Mouse (Mus musculus) stomach, embryonic 15.5 days (tissue): ENCODE results near the gene Dgcr8. TPM values are rescaled to one million over a fixed set of nuclear protein-coding genes. Genes with fewer than 3 reads are reported as not detected.
"Not testable (repeated sequence)": the region's sequence is repeated elsewhere in the genome, so short reads cannot be mapped to it uniquely, and the experiment has no call there.

ENCODE experiments used
- ATAC-seq: fragments of 200-750 bp; cut with Nextera tagmentation; 2 replicates; pipeline ENCODE4 v1.8.0; 2017; ENCODE audit warnings: low read depth, moderate number of reproducible peaks, moderate TSS enrichment; ENCODE audit not compliant: insufficient read depth, low FRiP score
- H3K27ac ChIP-seq: fragments of 300-500 bp; sonication (generic); 2 replicates; pipeline ENCODE4 v1.5.1; 2015; ENCODE audit warnings: mild to moderate bottlenecking, inconsistent platforms
- H3K27me3 ChIP-seq: fragments of 300-500 bp; sonication (generic); replicated peaks from 2 replicates; pipeline ENCODE4 v1.6.1; 2015; ENCODE audit warnings: inconsistent platforms
- H3K36me3 ChIP-seq: fragments of 300-500 bp; sonication (generic); 2 replicates; pipeline ENCODE4 v1.6.1; 2015; ENCODE audit warnings: inconsistent platforms
- H3K4me1 ChIP-seq: fragments of 300-500 bp; sonication (generic); 2 replicates; pipeline ENCODE4 v1.6.1; 2015; ENCODE audit warnings: inconsistent platforms
- H3K4me2 ChIP-seq: fragments of 300-500 bp; sonication (generic); 2 replicates; pipeline ENCODE4 v1.6.1; 2015; ENCODE audit warnings: mild to moderate bottlenecking, inconsistent platforms
- H3K4me3 ChIP-seq: fragments of 300-500 bp; sonication (generic); replicated peaks from 2 replicates; pipeline ENCODE4 v1.5.1; 2015; ENCODE audit warnings: inconsistent platforms
- H3K9ac ChIP-seq: fragments of 300-500 bp; sonication (generic); 2 replicates; pipeline ENCODE4 v1.6.1; 2015; ENCODE audit warnings: inconsistent platforms
- H3K9me3 ChIP-seq: fragments of 300-500 bp; sonication (generic); 2 replicates; pipeline ENCODE4 v1.6.1; 2016; ENCODE audit warnings: inconsistent platforms
- WGBS: fragments of 180-500 bp; shearing (Covaris S2); methylation state at CpG from one replicate; pipeline ENCODE4 v1.1.7; 2015; 5-methylcytosine and 5-hydroxymethylcytosine counted together
- polyA plus RNA-seq: library from polyadenylated mRNA; unstranded; fragments of >200 nt; fragmentation: Nextera tagmentation; extraction: Ambion mirVana; gene quantifications from 2 replicates; pipeline ENCODE4 v1.2.1, GENCODE M21; 2015

The Dgcr8 gene
- 25.9 and 28.2 TPM in 2 replicates for polyA plus RNA-seq

DNA sequence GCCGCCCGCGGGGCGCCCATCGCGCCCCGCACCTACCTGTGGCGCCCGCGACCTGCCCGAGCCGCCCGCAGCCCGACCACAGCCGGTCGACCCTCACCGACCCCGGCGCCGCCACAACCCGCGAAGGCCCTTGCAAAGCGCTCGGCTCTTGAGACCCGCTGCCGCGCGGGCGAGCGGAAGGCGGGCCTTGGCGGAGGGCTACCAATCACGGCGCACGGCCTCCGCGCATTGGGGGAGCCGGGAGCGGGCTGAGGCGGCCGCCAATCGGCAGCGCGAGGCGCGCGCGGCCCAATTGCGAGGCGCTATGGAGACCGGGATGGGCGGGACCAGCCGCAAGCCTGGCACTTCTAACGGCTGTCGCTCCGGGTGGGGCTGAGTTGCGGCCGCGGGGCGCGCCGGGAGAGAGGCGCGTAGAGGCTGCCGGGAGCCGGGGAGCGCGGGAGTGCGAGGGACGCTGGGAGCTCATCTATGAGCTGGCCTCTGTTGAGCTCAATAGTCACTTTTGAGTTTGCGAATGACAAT, at the start of gene Dgcr8:
TSS of gene Dgcr8 (minus strand) at position 180 of the 522 bp plus-strand sequence.
- WGBS = under 1% methylated on average over 56 of the region's 71 CpGs
- H3K9me3 ChIP-seq = no peaks in the 10 kb centered on the region
- H3K27me3 ChIP-seq = no peaks in the 10 kb centered on the region
- H3K4me1 ChIP-seq = peaks cover 18% of the 10 kb centered on the region
- peak within 1 kb of the TSS; percentile 97 for H3K9ac ChIP-seq
- peak within 1 kb of the TSS; percentile 94 for H3K4me3 ChIP-seq
- H3K4me2 ChIP-seq = peak within 1 kb of the TSS; percentile 77
- ATAC-seq = peak; percentile 99
- peaks cover 17% of the 10 kb centered on the region for H3K36me3 ChIP-seq
- H3K27ac ChIP-seq = peak within 1 kb of the TSS; percentile 92

- Histone ChIP-seq H3K9me3 (no peaks in the 10 kb centered on the region), H3K27me3 (no peaks in the 10 kb centered on the region), H3K4me1 (no peaks in the 10 kb centered on the region; the same call in 1 of the 2 replicates), H3K4me2 (no peak overlapping the region), H3K9ac (no peak overlapping the region), H3K27ac (no peak overlapping the region), H3K36me3 (no peaks in the 10 kb centered on the region), H3K4me3 (no peak overlapping the region)
- WGBS = 89% methylated on average over 4 of the region's 4 CpGs
- ATAC-seq = no peak
These were observed 48.2 kb upstream of the Dgcr8 start for GRCm38 (mm10) chr16:18337261-18337660.

GRCm38 (mm10) chr16:18335981-18336380, 46.9 kb upstream of the Dgcr8 start:
- Histone ChIP-seq H3K27me3 (no peaks in the 10 kb centered on the region), H3K4me1 (no peaks in the 10 kb centered on the region; the same call in 1 of the 2 replicates)

DNA sequence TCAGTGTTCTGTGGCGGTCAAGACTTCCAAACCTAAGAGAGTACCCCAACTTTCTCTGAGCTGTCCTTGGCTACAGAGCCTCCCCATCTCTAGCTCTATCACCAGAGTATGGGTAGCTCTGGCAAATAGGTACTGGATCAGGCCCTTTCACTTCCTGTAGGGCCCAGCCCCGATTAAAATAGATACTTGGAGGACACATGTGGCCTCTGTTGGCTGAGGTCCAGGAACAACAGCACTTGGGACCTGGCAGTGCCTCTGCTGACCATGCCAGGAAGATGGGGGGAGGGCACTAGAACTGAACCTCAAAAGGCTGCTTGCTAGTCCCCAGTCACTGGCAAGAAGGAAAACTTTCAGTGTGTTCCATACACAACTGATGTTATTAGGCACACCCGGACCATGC, 44.9 kb upstream of the Dgcr8 start:
- Histone ChIP-seq H3K9ac (no peak overlapping the region), H3K27ac (no peak overlapping the region), H3K9me3 (no peaks in the 10 kb centered on the region), H3K4me1 (no peaks in the 10 kb centered on the region), H3K4me3 (no peak overlapping the region), H3K27me3 (no peaks in the 10 kb centered on the region), H3K36me3 (no peaks in the 10 kb centered on the region), H3K4me2 (no peak overlapping the region)
- ATAC-seq = no peak
- WGBS = 78% methylated on average over 3 of the region's 3 CpGs

More at GRCm38 (mm10) chr16:18335981-18336380, 46.9 kb upstream of the Dgcr8 start:
- Histone ChIP-seq H3K4me3 (no peak overlapping the region), H3K9me3 (no peaks in the 10 kb centered on the region), H3K36me3 (no peaks in the 10 kb centered on the region), H3K9ac (no peak overlapping the region), H3K27ac (no peak overlapping the region), H3K4me2 (no peak overlapping the region)
- no peak for ATAC-seq
- 93% methylated on average over 3 of the region's 3 CpGs for WGBS

- no peak for ATAC-seq
- WGBS = 71% methylated on average over 1 of the region's 1 CpGs
- H3K36me3 ChIP-seq = no peaks in the 10 kb centered on the region
- H3K4me2 ChIP-seq = no peak overlapping the region
- H3K4me1 ChIP-seq = no peaks in the 10 kb centered on the region
- H3K27ac ChIP-seq = no peak overlapping the region
- H3K9ac ChIP-seq = no peak overlapping the region
- H3K27me3 ChIP-seq = no peaks in the 10 kb centered on the region
- no peaks in the 10 kb centered on the region for H3K9me3 ChIP-seq
- H3K4me3 ChIP-seq = no peak overlapping the region
These were observed 39.5 kb upstream of the Dgcr8 start for GRCm38 (mm10) chr16:18328524-18328923.

DNA sequence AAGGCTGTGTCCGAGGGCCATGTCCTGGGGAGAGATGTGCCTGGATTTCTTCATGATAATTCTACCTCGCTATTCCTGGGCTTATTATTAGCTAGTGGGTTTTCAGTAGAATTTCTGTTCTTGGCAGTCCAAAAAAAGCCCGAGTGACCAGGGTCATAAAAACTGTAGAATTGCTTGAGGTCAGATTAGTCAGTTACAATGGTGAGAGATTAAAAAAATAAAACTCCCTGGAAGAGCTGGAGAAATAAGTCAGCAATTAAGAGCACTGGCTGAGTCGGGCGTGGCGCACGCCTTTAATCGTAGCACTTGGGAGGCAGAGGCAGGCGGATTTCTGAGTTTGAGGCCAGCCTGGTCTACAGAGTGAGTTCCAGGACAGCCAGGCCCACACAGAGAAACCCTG, 38.9 kb upstream of the Dgcr8 start:
- Histone ChIP-seq H3K9me3 (no peaks in the 10 kb centered on the region), H3K27ac (no peak overlapping the region), H3K4me3 (no peak overlapping the region), H3K27me3 (no peaks in the 10 kb centered on the region), H3K9ac (no peak overlapping the region), H3K4me2 (no peak overlapping the region), H3K4me1 (no peaks in the 10 kb centered on the region), H3K36me3 (no peaks in the 10 kb centered on the region)
- whole genome bisulfite sequencing = 93% methylated on average over 9 of the region's 9 CpGs
- ATAC-seq = no peak

DNA sequence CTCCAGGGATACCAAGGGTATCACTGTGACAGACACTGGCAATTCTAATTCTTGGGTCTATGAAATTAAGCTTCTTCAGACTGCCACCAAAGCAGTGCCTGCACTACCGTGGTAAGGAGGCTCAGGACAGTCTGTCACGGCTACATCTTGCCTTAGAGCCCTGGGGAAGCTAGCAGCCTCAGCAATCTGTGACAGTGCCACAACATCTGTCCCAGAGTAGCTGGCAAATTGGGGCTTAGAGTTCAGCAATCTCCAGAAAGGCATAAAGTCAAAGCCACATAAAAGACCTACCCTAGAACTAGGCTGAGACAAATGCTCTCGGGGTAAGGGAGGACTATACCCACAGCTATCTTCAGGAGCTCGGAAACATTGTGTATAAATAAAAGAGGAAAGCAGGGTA, 36.7 kb upstream of the Dgcr8 start:
- H3K36me3 ChIP-seq = no peaks in the 10 kb centered on the region
- no peaks in the 10 kb centered on the region for H3K9me3 ChIP-seq
- H3K27me3 ChIP-seq = no peaks in the 10 kb centered on the region
- H3K4me1 ChIP-seq = no peaks in the 10 kb centered on the region
- H3K4me3 ChIP-seq = no peak overlapping the region
- H3K9ac ChIP-seq = no peak overlapping the region
- ATAC-seq = no peak
- WGBS = 56% methylated on average over 4 of the region's 4 CpGs
- no peak overlapping the region for H3K27ac ChIP-seq
- no peak overlapping the region for H3K4me2 ChIP-seq

GRCm38 (mm10) chr16:18324031-18324430, 35.0 kb upstream of the Dgcr8 start:
- Histone ChIP-seq H3K27me3 (no peaks in the 10 kb centered on the region), H3K27ac (no peak overlapping the region), H3K4me3 (no peak overlapping the region), H3K9me3 (no peaks in the 10 kb centered on the region), H3K4me1 (no peaks in the 10 kb centered on the region), H3K4me2 (no peak overlapping the region), H3K36me3 (no peaks in the 10 kb centered on the region), H3K9ac (no peak overlapping the region)
- no peak for ATAC-seq
- WGBS = 86% methylated on average over 6 of the region's 6 CpGs

DNA sequence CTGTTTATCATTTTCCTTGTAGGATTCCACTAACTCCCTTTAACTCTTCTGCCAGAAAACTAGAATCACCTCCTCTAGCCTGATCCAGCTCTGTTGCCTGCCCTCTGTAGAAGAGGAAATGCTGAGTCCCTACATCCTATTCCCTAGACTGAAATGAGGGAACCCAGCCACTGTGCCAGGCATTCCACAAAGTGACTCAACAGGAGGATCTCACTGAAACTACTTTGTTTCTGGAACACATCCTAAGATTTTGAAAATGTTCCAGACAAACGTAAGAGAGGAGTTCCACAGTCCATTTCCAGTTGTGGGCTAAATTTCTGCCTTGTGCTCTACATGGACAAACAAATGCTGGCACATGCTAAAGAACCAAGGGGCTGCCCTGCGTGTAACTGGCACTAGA, 34.4 kb upstream of the Dgcr8 start:
- no peaks in the 10 kb centered on the region for H3K27me3 ChIP-seq
- no peak overlapping the region for H3K27ac ChIP-seq
- H3K4me3 ChIP-seq = no peak overlapping the region
- 83% methylated on average over 2 of the region's 2 CpGs for WGBS
- H3K4me2 ChIP-seq = no peak overlapping the region
- no peak for ATAC-seq
- H3K4me1 ChIP-seq = no peaks in the 10 kb centered on the region
- H3K9ac ChIP-seq = no peak overlapping the region
- no peaks in the 10 kb centered on the region for H3K9me3 ChIP-seq
- no peaks in the 10 kb centered on the region for H3K36me3 ChIP-seq

DNA sequence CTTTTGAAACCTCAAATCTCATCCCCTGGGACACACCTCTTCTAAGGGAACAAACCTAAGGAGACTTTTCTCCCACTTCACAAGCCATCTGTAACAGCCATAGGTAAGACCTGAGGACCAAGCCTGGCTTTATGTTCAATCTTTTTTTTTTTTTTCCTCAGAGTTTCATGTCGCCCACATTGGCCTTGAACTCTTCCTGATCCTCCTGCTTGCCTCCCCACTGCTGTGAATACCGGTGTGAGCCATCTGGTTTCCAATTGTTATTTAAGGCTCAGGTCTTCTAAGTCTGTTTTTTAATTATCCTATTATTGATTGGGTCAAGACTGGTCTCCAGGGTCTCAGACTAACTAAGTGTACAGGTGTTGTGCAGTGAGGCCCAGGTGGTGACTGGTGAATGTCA, 32.4 kb upstream of the Dgcr8 start:
- Histone ChIP-seq H3K4me3 (no peak overlapping the region), H3K27ac (no peak overlapping the region), H3K4me1 (no peaks in the 10 kb centered on the region), H3K27me3 (no peaks in the 10 kb centered on the region), H3K36me3 (no peaks in the 10 kb centered on the region; the same call in 1 of the 2 replicates), H3K9me3 (no peaks in the 10 kb centered on the region), H3K4me2 (no peak overlapping the region), H3K9ac (no peak overlapping the region)
- no peak for ATAC-seq
- 62% methylated on average over 2 of the region's 2 CpGs for WGBS

- WGBS = 77% methylated on average over 3 of the region's 3 CpGs
- H3K36me3 ChIP-seq = no peaks in the 10 kb centered on the region; the same call in 1 of the 2 replicates
- no peaks in the 10 kb centered on the region for H3K27me3 ChIP-seq
- H3K4me1 ChIP-seq = no peaks in the 10 kb centered on the region
- no peak overlapping the region for H3K27ac ChIP-seq
- H3K9ac ChIP-seq = no peak overlapping the region
- no peak overlapping the region for H3K4me3 ChIP-seq
- no peak for ATAC-seq
- no peak overlapping the region for H3K4me2 ChIP-seq
- no peaks in the 10 kb centered on the region for H3K9me3 ChIP-seq
These were observed 29.9 kb upstream of the Dgcr8 start for GRCm38 (mm10) chr16:18318992-18319391.

- no peaks in the 10 kb centered on the region for H3K4me1 ChIP-seq
- H3K4me2 ChIP-seq = no peak overlapping the region
- H3K36me3 ChIP-seq = no peaks in the 10 kb centered on the region
- WGBS = 82% methylated on average over 1 of the region's 1 CpGs
- H3K27me3 ChIP-seq = no peaks in the 10 kb centered on the region
- no peak overlapping the region for H3K9ac ChIP-seq
- H3K9me3 ChIP-seq = no peaks in the 10 kb centered on the region
- no peak overlapping the region for H3K27ac ChIP-seq
- no peak for ATAC-seq
- H3K4me3 ChIP-seq = no peak overlapping the region
These were observed 19.1 kb upstream of the Dgcr8 start for GRCm38 (mm10) chr16:18308159-18308558.

- peak overlapping the region; percentile 49 for H3K4me2 ChIP-seq
- peak overlapping the region; percentile 61 for H3K27ac ChIP-seq
- H3K4me1 ChIP-seq = peaks cover 18% of the 10 kb centered on the region
- peak overlapping the region; percentile 94 for H3K4me3 ChIP-seq
- not testable (repeated sequence) for ATAC-seq, H3K9me3 ChIP-seq, H3K9ac ChIP-seq, H3K27me3 ChIP-seq
- peaks cover 13% of the 10 kb centered on the region for H3K36me3 ChIP-seq
- WGBS = 2% methylated on average over 10 of the region's 10 CpGs
These were observed 568 bp upstream of the Dgcr8 start for GRCm38 (mm10) chr16:18289614-18290013.
